Mouse (Mus musculus) olfactory bulb, adult 2 months (tissue): Measurements from ENCODE around the gene C77080.

Source experiments
- CTCF ChIP-seq: fragments of 200-500 bp; IDR thresholded peaks from 2 replicates; pipeline ENCODE4 v1.5.1; 2012; ENCODE audit warnings: low read depth, mild to moderate bottlenecking, low read length, moderate library complexity; ENCODE audit not compliant: insufficient read depth
- POLR2A ChIP-seq: fragments of 200-500 bp; IDR thresholded peaks from 2 replicates; pipeline ENCODE4 v1.6.1; 2012; ENCODE audit warnings: mild to moderate bottlenecking, low read depth, low read length, moderate library complexity; ENCODE audit not compliant: insufficient read depth

- TF ChIP-seq CTCF (no peak), POLR2A (no peak)
Measured at GRCm38 (mm10) chr4:129227985-129228381, 33.2 kb downstream of the C77080 start.
